Mouse (Mus musculus): ENCODE data around the gene Vmn2r67. TPM values are rescaled to one million over a fixed set of nuclear protein-coding genes. Genes with fewer than 3 reads are reported as not detected.

Vmn2r67 gene
- polyA plus RNA-seq (2017; shearing (Covaris generic)): not detected

GRCm38 (mm10) chr7:85155898-85156297 is at the start of gene Vmn2r67:
TSS of gene Vmn2r67 (minus strand) at chr7:85155998.

Other genes with a start within 250 kb of the Vmn2r67 start
- gene Vmn2r65, start 191.9 kb downstream of the Vmn2r67 start, polyA plus RNA-seq (2017; shearing (Covaris generic)): not detected
- not detected for gene Vmn2r66, start 143.7 kb downstream of the Vmn2r67 start, polyA plus RNA-seq (2017; shearing (Covaris generic))
- not detected for gene Vmn2r68, start 81.8 kb upstream of the Vmn2r67 start, polyA plus RNA-seq (2017; shearing (Covaris generic))

Data from activated CD4-positive, CD25-positive, alpha-beta regulatory T cell, adult 9 weeks (primary cell).